Mouse (Mus musculus) neural tube, embryonic 13.5 days (tissue): ENCODE measurements around the gene Chpf. TPM values are rescaled to one million over a fixed set of nuclear protein-coding genes. Genes with fewer than 3 reads are reported as not detected.

Experiments used
- ATAC-seq: fragments of 200-750 bp; cut with Nextera tagmentation; 2 replicates; pipeline ENCODE4 v1.8.0; 2017; ENCODE audit warnings: low read depth, mild to moderate bottlenecking, moderate TSS enrichment, moderate library complexity
- H3K27ac ChIP-seq: fragments of 300-500 bp; sonication (generic); replicated peaks from 2 replicates; pipeline ENCODE4 v1.5.1; 2015; ENCODE audit warnings: moderate library complexity, mild to moderate bottlenecking, inconsistent platforms
- H3K27me3 ChIP-seq: fragments of 300-500 bp; sonication (generic); 2 replicates; pipeline ENCODE4 v1.6.1; 2015; ENCODE audit warnings: mild to moderate bottlenecking, inconsistent platforms
- H3K36me3 ChIP-seq: fragments of 300-500 bp; sonication (generic); 2 replicates; pipeline ENCODE4 v1.6.1; 2015; ENCODE audit warnings: mild to moderate bottlenecking, inconsistent platforms
- H3K4me1 ChIP-seq: fragments of 300-500 bp; sonication (generic); replicated peaks from 2 replicates; pipeline ENCODE4 v1.6.1; 2015; ENCODE audit warnings: inconsistent platforms
- H3K4me2 ChIP-seq: fragments of 300-500 bp; sonication (generic); 2 replicates; pipeline ENCODE4 v1.6.1; 2015; ENCODE audit warnings: inconsistent platforms, mild to moderate bottlenecking, moderate library complexity
- H3K4me3 ChIP-seq: fragments of 300-500 bp; sonication (generic); 2 replicates; pipeline ENCODE4 v1.5.1; 2015; ENCODE audit warnings: mild to moderate bottlenecking, inconsistent platforms
- H3K9ac ChIP-seq: fragments of 300-500 bp; sonication (generic); 2 replicates; pipeline ENCODE4 v1.6.1; 2015; ENCODE audit warnings: moderate library complexity, mild to moderate bottlenecking, inconsistent platforms
- H3K9me3 ChIP-seq: fragments of 300-500 bp; sonication (generic); 2 replicates; pipeline ENCODE4 v1.6.1; 2016; ENCODE audit warnings: inconsistent platforms
- WGBS: fragments of 180-500 bp; shearing (Covaris S2); methylation state at CpG from one replicate; pipeline ENCODE4 v1.1.7; 2015; 5-methylcytosine and 5-hydroxymethylcytosine counted together
- polyA plus RNA-seq: library from polyadenylated mRNA; unstranded; fragments of >200 nt; fragmentation: Nextera tagmentation; extraction: Ambion mirVana; gene quantifications from 2 replicates; pipeline ENCODE4 v1.2.1, GENCODE M21; 2015

Gene Chpf
- polyA plus RNA-seq, 1 experiment from 2014 or later: 41.0 TPM

DNA sequence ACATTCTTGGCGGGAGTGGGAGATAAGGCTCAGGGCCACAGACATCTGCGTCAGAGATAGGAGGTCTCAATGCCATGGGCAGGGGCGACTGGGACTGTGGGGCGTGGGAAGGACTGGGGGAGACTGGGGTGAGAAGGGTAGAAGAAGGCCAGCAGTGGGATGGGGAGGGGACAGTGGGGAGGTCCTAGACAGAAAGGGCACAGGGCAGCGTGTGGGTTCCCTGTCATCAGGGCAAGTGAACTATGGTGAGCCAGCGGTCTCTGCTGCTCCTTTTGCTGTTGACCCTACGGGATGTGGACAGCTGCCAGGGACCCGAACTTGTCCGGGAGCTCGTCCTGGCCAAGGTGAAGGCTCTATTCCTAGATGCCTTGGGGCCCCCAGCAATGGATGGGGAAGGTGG lies 27.9 kb upstream of the Chpf start, which contains the start of gene Inha:
Gene Inha, plus strand, starts transcription at position 72 of the 400 bp plus-strand sequence.
- Histone ChIP-seq H3K4me2 (peak within 1 kb of the TSS; percentile 84), H3K36me3 (peaks cover 10% of the 10 kb centered on the region), H3K9me3 (no peaks in the 10 kb centered on the region), H3K27me3 (peaks cover 23% of the 10 kb centered on the region), H3K9ac (peak within 1 kb of the TSS; percentile 98), H3K4me1 (peaks cover 30% of the 10 kb centered on the region), H3K27ac (peak within 1 kb of the TSS; percentile 91), H3K4me3 (peak within 1 kb of the TSS; percentile 72)
- ATAC-seq: no peak
- WGBS: 80% methylated on average over 10 of the region's 10 CpGs

DNA sequence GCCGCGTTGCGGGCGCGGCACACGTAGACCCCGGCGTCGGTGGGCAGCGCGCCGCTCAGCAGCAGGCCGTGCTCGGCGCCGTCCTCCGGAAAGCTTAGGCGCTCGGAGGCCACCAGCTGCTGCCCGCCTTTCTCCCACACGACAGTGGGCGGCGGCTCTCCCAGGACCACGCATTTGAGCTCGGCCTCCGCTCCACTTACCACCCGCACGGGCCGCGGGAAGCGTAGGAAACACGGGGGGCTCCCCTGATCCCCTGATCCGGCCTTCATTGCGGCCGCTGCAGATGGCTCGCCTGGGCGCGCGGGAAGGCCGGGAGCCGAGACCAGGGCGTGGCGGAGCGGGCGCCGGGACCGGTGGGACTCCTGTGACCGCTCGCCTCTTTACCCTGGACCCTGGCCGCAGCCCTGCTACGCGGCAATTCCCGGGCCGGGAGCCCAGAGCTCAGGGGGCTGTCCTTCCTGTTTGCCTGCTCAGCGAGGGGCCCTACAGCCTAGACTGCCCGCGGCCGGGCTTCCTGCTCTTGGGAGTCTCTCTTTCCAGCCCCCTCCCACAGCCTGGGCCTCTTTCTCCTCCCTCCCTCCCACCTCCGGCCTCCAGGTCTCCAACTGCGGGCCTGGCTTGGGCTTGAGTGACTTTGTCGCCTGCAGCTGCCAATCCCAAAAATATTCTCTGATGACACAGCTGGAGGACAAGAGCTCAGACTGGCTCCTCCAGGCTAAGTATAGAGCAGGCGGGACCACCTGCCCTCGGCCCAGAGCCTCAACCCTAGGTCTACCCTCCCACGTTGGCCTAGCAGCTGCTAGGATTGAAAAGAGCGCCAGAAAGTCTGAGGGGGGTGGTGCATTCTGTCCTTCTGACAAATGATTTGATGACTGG lies 27.1 kb upstream of the Chpf start, which contains the start of gene Obsl1:
Gene Obsl1, minus strand, starts transcription at position 497 of the 876 bp plus-strand sequence.
- peak; percentile 82 for ATAC-seq
- WGBS: 1% methylated on average over 65 of the region's 65 CpGs

GRCm38 (mm10) chr1:75505159-75505955 lies 26.2 kb upstream of the Chpf start:
- peaks cover 23% of the 10 kb centered on the region for H3K27me3 ChIP-seq
- peak overlapping the region; percentile 72 for H3K4me3 ChIP-seq

More for the DNA sequence above, 27.1 kb upstream of the Chpf start, which contains the start of gene Obsl1:
- Histone ChIP-seq H3K27me3 (peaks cover 23% of the 10 kb centered on the region), H3K27ac (peak within 1 kb of the TSS; percentile 91), H3K4me2 (peak within 1 kb of the TSS; percentile 84), H3K36me3 (peaks cover 18% of the 10 kb centered on the region), H3K9me3 (no peaks in the 10 kb centered on the region), H3K4me1 (peaks cover 26% of the 10 kb centered on the region), H3K9ac (peak within 1 kb of the TSS; percentile 98), H3K4me3 (peak within 1 kb of the TSS; percentile 72)

GRCm38 (mm10) chr1:75504256-75505045 lies 25.3 kb upstream of the Chpf start:
- Histone ChIP-seq H3K36me3 (peaks cover 34% of the 10 kb centered on the region), H3K4me3 (peak overlapping the region; percentile 72), H3K27ac (peak overlapping the region; percentile 91), H3K4me1 (peaks cover 26% of the 10 kb centered on the region), H3K27me3 (peaks cover 21% of the 10 kb centered on the region), H3K4me2 (peak overlapping the region; percentile 84), H3K9ac (peak overlapping the region; percentile 98; the same call in 1 of the 2 replicates), H3K9me3 (no peaks in the 10 kb centered on the region)
- WGBS: 71% methylated on average over 9 of the region's 9 CpGs
- no peak for ATAC-seq

More at GRCm38 (mm10) chr1:75505159-75505955, 26.2 kb upstream of the Chpf start:
- WGBS: under 1% methylated on average over 82 of the region's 84 CpGs
- peak; percentile 71 for ATAC-seq
- Histone ChIP-seq H3K4me1 (peaks cover 26% of the 10 kb centered on the region), H3K4me2 (peak overlapping the region; percentile 84), H3K9me3 (no peaks in the 10 kb centered on the region), H3K9ac (peak overlapping the region; percentile 98), H3K36me3 (peaks cover 26% of the 10 kb centered on the region), H3K27ac (peak overlapping the region; percentile 91)

DNA sequence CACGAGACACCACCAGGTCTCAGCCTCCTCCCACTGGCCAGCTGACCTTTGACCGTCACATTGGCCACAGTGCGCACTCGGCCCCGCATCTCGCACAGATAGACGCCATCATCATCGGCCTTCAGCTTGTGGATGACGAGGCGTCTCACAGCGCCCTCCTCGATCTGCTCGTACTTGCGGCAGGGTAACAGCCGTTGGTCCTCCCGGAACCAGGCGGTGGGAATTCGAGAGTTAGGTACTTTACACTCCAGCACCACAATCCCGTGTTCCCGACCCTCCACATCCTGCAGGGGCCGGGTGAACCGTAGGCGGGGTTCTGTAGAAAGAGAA lies 24.5 kb upstream of the Chpf start:
- no peak overlapping the region for H3K4me3 ChIP-seq
- peaks cover 26% of the 10 kb centered on the region for H3K4me1 ChIP-seq
- no peak overlapping the region for H3K9ac ChIP-seq
- H3K36me3 ChIP-seq: peaks cover 37% of the 10 kb centered on the region
- no peak for ATAC-seq
- H3K27ac ChIP-seq: no peak overlapping the region
- no peak overlapping the region for H3K4me2 ChIP-seq
- no peaks in the 10 kb centered on the region for H3K9me3 ChIP-seq
- peaks cover 16% of the 10 kb centered on the region for H3K27me3 ChIP-seq
- WGBS: 76% methylated on average over 23 of the region's 23 CpGs

GRCm38 (mm10) chr1:75502945-75503650 lies 24.0 kb upstream of the Chpf start:
- Histone ChIP-seq H3K4me1 (peaks cover 26% of the 10 kb centered on the region), H3K36me3 (peaks cover 43% of the 10 kb centered on the region), H3K9ac (no peak overlapping the region), H3K4me2 (no peak overlapping the region), H3K27me3 (peaks cover 16% of the 10 kb centered on the region), H3K4me3 (no peak overlapping the region), H3K27ac (no peak overlapping the region), H3K9me3 (no peaks in the 10 kb centered on the region)
- WGBS: 87% methylated on average over 25 of the region's 25 CpGs
- ATAC-seq: no peak

DNA sequence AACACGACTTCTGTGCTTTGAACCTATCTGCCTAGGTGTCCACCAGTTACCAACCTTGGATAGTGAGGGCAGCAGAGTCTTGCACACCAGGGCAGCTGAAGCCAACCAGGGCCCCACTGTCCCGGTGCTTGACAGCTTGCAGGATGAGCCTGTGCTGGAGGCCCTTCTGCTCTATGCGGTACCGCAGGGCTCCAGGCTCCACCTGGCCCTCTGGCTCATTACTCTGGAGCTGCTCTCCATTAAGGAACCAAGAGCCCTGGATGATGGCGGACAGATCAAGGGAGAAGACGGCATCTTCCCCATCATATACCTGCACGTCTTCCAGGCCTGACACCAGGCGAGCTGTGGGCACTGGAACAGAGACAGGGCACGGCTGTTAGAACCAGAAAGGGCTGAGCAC lies 22.8 kb upstream of the Chpf start:
- Histone ChIP-seq H3K4me2 (no peak overlapping the region), H3K27ac (no peak overlapping the region), H3K36me3 (peaks cover 50% of the 10 kb centered on the region), H3K4me3 (no peak overlapping the region), H3K4me1 (peaks cover 17% of the 10 kb centered on the region), H3K9me3 (no peaks in the 10 kb centered on the region), H3K9ac (no peak overlapping the region), H3K27me3 (peaks cover 13% of the 10 kb centered on the region)
- whole genome bisulfite sequencing: 96% methylated on average over 9 of the region's 9 CpGs
- ATAC-seq: no peak

DNA sequence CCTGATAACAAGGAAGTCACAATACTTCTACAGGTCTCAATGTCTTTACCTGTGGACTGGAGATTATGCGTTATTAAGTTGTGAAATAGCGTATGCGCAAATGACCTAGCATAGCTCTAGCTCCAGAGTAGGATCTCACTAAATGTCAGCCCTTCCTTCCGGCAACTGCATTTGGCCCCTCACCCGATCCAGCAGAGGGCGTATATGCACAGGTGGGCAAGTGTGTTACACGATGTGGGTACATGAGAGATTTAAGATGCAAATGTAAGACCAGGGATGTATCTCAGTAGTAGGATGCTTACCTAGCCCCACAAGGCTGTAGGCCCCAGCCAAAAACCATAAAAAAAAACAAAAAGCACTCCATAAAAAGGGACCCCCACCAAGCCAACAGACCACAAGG lies 20.3 kb upstream of the Chpf start:
- Histone ChIP-seq H3K27ac (no peak overlapping the region), H3K9me3 (no peaks in the 10 kb centered on the region), H3K4me1 (peaks cover 9% of the 10 kb centered on the region), H3K36me3 (peaks cover 57% of the 10 kb centered on the region), H3K27me3 (peaks cover 11% of the 10 kb centered on the region), H3K4me2 (no peak overlapping the region), H3K9ac (no peak overlapping the region), H3K4me3 (no peak overlapping the region)
- ATAC-seq: no peak
- WGBS: 80% methylated on average over 7 of the region's 7 CpGs

- H3K4me1 ChIP-seq: peaks cover 6% of the 10 kb centered on the region; the same call in 1 of the 2 replicates
- H3K27me3 ChIP-seq: peaks cover 7% of the 10 kb centered on the region
- no peak overlapping the region for H3K9ac ChIP-seq
- H3K4me3 ChIP-seq: no peak overlapping the region
- no peak overlapping the region for H3K4me2 ChIP-seq
- no peaks in the 10 kb centered on the region for H3K9me3 ChIP-seq
- WGBS: 90% methylated on average over 4 of the region's 4 CpGs
- peaks cover 57% of the 10 kb centered on the region for H3K36me3 ChIP-seq
- ATAC-seq: no peak
- H3K27ac ChIP-seq: no peak overlapping the region
Observed at GRCm38 (mm10) chr1:75498897-75499296, 19.8 kb upstream of the Chpf start.

DNA sequence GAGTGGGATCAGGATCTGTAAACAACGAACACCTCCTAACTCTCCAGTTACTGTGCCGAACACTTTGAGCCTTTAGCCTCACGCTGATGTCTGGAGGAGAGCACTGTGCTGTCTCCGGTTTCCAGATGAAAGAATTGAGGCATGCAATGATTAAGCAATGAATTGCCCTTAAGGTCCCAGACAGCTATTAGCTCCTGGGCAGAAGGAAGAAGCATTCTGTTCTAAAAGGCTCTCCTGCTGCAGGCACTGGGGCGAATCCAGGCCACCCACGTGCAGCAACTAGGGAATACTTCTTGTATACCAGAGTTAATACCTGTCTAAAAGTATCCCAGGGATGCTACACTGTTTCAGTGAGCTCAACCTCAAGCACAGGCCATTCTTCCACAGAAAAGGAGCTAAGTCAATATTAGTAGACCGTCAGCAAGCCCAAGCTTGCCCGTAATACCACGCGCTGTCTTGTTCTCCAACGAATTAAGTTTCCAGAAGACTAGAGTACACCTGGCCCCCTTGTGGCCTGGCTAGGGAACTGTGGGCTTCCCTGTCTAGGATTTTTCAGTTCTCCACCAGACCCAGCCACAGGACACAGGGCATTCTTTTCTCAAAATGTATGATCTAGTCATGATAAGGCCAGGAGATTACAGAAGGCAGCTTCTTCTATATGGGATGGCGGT lies 15.9 kb upstream of the Chpf start:
- H3K9me3 ChIP-seq: no peaks in the 10 kb centered on the region
- no peak overlapping the region for H3K27ac ChIP-seq
- peak; percentile 17; the same call in 1 of the 2 replicates for ATAC-seq
- no peak overlapping the region for H3K4me3 ChIP-seq
- peaks cover 43% of the 10 kb centered on the region for H3K36me3 ChIP-seq
- no peak overlapping the region for H3K4me2 ChIP-seq
- peaks cover 30% of the 10 kb centered on the region for H3K27me3 ChIP-seq
- H3K9ac ChIP-seq: no peak overlapping the region
- H3K4me1 ChIP-seq: peaks cover 6% of the 10 kb centered on the region; the same call in 1 of the 2 replicates
- 32% methylated on average over 12 of the region's 12 CpGs for WGBS
